Mouse (Mus musculus) ES-E14 (cell line): ENCODE data around the gene Cmss1.

Experiments
- CHD2 ChIP-seq: IDR thresholded peaks from 2 replicates; pipeline ENCODE4 v1.6.1; 2014; ENCODE audit warnings: mild to moderate bottlenecking, low read depth, low read length, inconsistent platforms
- ZC3H11A ChIP-seq: IDR thresholded peaks from 2 replicates; pipeline ENCODE4 v1.6.1; 2012; ENCODE audit warnings: low read depth, mild to moderate bottlenecking, inconsistent platforms, low read length, borderline replicate concordance

DNA sequence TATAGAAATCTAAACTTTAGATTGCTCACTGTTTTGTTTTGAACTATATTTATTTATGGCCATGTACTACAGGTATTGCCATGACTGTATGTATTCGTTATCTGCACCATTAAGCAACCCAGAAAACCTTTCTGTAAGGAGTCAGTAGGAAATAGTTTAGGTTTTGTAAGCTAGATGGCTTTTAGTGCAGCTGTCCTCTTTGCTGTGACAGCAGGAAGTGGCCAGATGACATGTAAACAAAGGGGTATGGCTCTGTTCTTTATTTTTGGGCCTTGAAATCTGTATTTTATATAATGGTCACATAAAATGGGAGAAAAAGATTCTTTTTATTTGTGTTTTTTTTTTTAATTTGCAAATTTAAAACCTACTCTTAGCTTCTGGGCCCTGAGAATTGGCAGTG is 71.9 kb downstream of the Cmss1 start:
- TF ChIP-seq CHD2 (no peak), ZC3H11A (no peak)
